Mouse (Mus musculus): ENCODE measurements at regions not wholly inside any gene's neighbourhood (a gene's known extent, or its start where the extent isn't known, plus 50 kb on each side); places are given as distances from the start of the nearest gene placed in this dataset.
A peak's percentile ranks its signal among the peaks of the same experiment; 100 is the strongest.
"Not testable (repeated sequence)": the region's sequence is repeated elsewhere in the genome, so short reads cannot be mapped to it uniquely, and the experiment has no call there.

GRCm38 (mm10) chr1:41887556-41887955 lies 808.0 kb upstream of the Pou3f3 start:
- DNase-seq (ENCODE audit: inconsistent ontology term): no peak

GRCm38 (mm10) chr1:41888213-41888612 lies 807.4 kb upstream of the Pou3f3 start:
- DNase-seq (ENCODE audit: inconsistent ontology term): peak; percentile 81

- DNase-seq (ENCODE audit: inconsistent ontology term): peak; percentile 12
Observed at GRCm38 (mm10) chr1:41888966-41889365, 806.6 kb upstream of the Pou3f3 start.

- no peak for DNase-seq (ENCODE audit: inconsistent ontology term)
Observed at GRCm38 (mm10) chr1:41889940-41890339, 805.6 kb upstream of the Pou3f3 start.

- DNase-seq (ENCODE audit: inconsistent ontology term): peak; percentile 15
Observed at GRCm38 (mm10) chr1:41890714-41891689, 804.6 kb upstream of the Pou3f3 start.

- no peak for DNase-seq (ENCODE audit: inconsistent ontology term)
Observed at GRCm38 (mm10) chr1:41891730-41892129, 803.8 kb upstream of the Pou3f3 start.

- peak; percentile 21 for DNase-seq (ENCODE audit: inconsistent ontology term)
Observed at GRCm38 (mm10) chr1:41892376-41892775, 803.2 kb upstream of the Pou3f3 start.

- DNase-seq (ENCODE audit: inconsistent ontology term): no peak
Observed at GRCm38 (mm10) chr1:41897768-41898330, 797.7 kb upstream of the Pou3f3 start.

- DNase-seq (ENCODE audit: inconsistent ontology term): no peak
Observed at GRCm38 (mm10) chr1:41900370-41900769, 795.2 kb upstream of the Pou3f3 start.

- no peak for DNase-seq (ENCODE audit: inconsistent ontology term)
Observed at GRCm38 (mm10) chr1:41905971-41906370, 789.6 kb upstream of the Pou3f3 start.

- no peak for DNase-seq (ENCODE audit: inconsistent ontology term)
Observed at GRCm38 (mm10) chr1:41908001-41908807, 787.4 kb upstream of the Pou3f3 start.

- DNase-seq (ENCODE audit: inconsistent ontology term): no peak
Observed at GRCm38 (mm10) chr1:41908808-41909110, 786.8 kb upstream of the Pou3f3 start.

GRCm38 (mm10) chr1:41909799-41910198 lies 785.8 kb upstream of the Pou3f3 start:
- DNase-seq (ENCODE audit: inconsistent ontology term): no peak

- no peak for DNase-seq (ENCODE audit: inconsistent ontology term)
Observed at GRCm38 (mm10) chr1:41916730-41917347, 778.7 kb upstream of the Pou3f3 start.

- DNase-seq (ENCODE audit: inconsistent ontology term): not testable (repeated sequence)
Observed at GRCm38 (mm10) chr1:41917807-41918206, 777.8 kb upstream of the Pou3f3 start.

- DNase-seq (ENCODE audit: inconsistent ontology term): no peak
Observed at GRCm38 (mm10) chr1:41918394-41919262, 776.9 kb upstream of the Pou3f3 start.

GRCm38 (mm10) chr1:41933777-41934176 lies 761.8 kb upstream of the Pou3f3 start:
- DNase-seq (ENCODE audit: inconsistent ontology term): no peak

- peak; percentile 41 for DNase-seq (ENCODE audit: inconsistent ontology term)
Observed at GRCm38 (mm10) chr1:41935912-41936478, 759.6 kb upstream of the Pou3f3 start.

GRCm38 (mm10) chr1:41960982-41961381 lies 734.6 kb upstream of the Pou3f3 start:
- DNase-seq (ENCODE audit: inconsistent ontology term): no peak

GRCm38 (mm10) chr1:41981545-41981944 lies 714.0 kb upstream of the Pou3f3 start:
- DNase-seq (ENCODE audit: inconsistent ontology term): no peak

- no peak for DNase-seq (ENCODE audit: inconsistent ontology term)
Observed at GRCm38 (mm10) chr1:42006235-42006634, 689.3 kb upstream of the Pou3f3 start.
